Mouse (Mus musculus): ENCODE results near the gene Plgrkt. TPM values are rescaled to one million over a fixed set of nuclear protein-coding genes. Genes with fewer than 3 reads are reported as not detected.
"Not testable (repeated sequence)": the region's sequence is repeated elsewhere in the genome, so short reads cannot be mapped to it uniquely, and the experiment has no call there.

Plgrkt gene
- 182 and 201 TPM in 2 replicates for polyA plus RNA-seq (2015; fragmentation: Nextera tagmentation; extraction: Ambion mirVana)

DNA sequence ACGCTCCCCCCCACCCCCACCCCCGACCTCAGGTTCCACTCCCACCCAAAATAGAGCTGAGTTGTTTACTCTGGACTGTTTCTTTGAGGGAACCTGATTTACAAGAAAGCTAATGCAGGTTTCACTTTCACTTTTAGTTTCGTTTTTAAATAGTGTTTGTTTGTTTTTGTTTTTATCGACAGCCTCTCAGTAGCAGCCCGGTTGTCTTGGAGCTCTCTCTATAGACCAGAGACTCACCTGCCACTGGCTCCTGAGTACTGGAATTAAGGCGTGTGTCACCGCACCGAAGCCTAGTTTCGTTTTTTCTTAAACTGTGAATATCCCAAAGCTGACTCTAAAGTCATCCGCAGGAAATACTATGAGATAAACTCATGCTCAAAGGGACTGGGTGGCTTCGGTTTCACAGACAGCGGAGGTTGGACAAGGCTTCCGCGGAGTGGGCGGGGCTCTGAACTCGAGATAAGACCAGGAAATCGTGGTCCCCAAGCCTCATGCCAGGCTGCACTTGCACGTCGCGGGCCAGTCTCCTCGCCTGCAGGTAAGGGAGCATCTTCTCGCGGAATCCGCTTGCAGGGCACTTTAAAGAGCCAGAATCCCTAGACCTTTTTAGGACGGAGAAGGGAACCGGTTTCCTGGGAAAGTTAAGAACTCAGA lies at the start of gene Plgrkt, which contains the start of gene Cd274:
Plgrkt (minus strand) TSS at position 422 of the 654 bp plus-strand sequence.
Cd274 (plus strand) TSS at position 487 of the 654 bp plus-strand sequence.
- no peaks in the 10 kb centered on the region for H3K9me3 ChIP-seq
- peaks cover 3% of the 10 kb centered on the region; the same call in 1 of the 2 replicates for H3K4me1 ChIP-seq (replicated peaks)
- peak within 1 kb of the TSS; percentile 29; the same call in 1 of the 2 replicates for H3K27ac ChIP-seq
- H3K4me3 ChIP-seq (replicated peaks), result peak within 1 kb of the TSS; percentile 49
- peak within 1 kb of the TSS; percentile 84 for H3K4me2 ChIP-seq (replicated peaks)
- 2% methylated on average over 26 of the region's 26 CpGs for WGBS
- peak; percentile 90 for ATAC-seq
- H3K36me3 ChIP-seq, result no peaks in the 10 kb centered on the region
- peak within 1 kb of the TSS; percentile 29 for H3K9ac ChIP-seq
- H3K27me3 ChIP-seq (replicated peaks), result no peaks in the 10 kb centered on the region

- Histone ChIP-seq H3K27me3 (replicated peaks) (no peaks in the 10 kb centered on the region), H3K9ac (no peak overlapping the region), H3K4me1 (replicated peaks) (no peaks in the 10 kb centered on the region; the same call in 1 of the 2 replicates), H3K36me3 (no peaks in the 10 kb centered on the region), H3K4me2 (replicated peaks) (no peak overlapping the region), H3K27ac (no peak overlapping the region), H3K9me3 (no peaks in the 10 kb centered on the region), H3K4me3 (replicated peaks) (no peak overlapping the region)
- 51% methylated on average over 3 of the region's 3 CpGs for WGBS
- ATAC-seq, result peak; percentile 80
Measured at GRCm38 (mm10) chr19:29416393-29416902, 49.3 kb upstream of the Plgrkt start.

DNA sequence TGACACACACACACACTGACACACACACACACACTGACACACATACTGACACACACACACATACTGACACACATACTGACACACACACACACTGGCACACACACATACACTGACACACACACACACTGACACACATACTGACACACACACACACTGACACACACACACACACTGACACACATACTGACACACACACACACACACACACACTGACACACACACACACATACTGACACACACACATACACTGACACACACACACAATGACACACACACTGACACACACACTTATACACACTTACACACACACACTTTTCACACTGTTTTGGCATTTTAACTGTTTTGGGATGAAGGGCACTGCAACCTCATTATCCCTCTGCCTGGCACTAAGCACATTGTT lies 47.7 kb upstream of the Plgrkt start:
- ATAC-seq; H3K27me3 ChIP-seq (replicated peaks); H3K27ac ChIP-seq; H3K4me1 ChIP-seq (replicated peaks); H3K4me2 ChIP-seq (replicated peaks); H3K9me3 ChIP-seq; H3K9ac ChIP-seq; H3K36me3 ChIP-seq; H3K4me3 ChIP-seq (replicated peaks): not testable (repeated sequence)

GRCm38 (mm10) chr19:29414513-29414912 lies 47.3 kb upstream of the Plgrkt start:
- Histone ChIP-seq H3K36me3 (no peaks in the 10 kb centered on the region), H3K4me1 (replicated peaks) (no peaks in the 10 kb centered on the region; the same call in 1 of the 2 replicates), H3K4me2 (replicated peaks) (no peak overlapping the region), H3K4me3 (replicated peaks) (no peak overlapping the region), H3K9me3 (no peaks in the 10 kb centered on the region), H3K9ac (no peak overlapping the region), H3K27me3 (replicated peaks) (no peaks in the 10 kb centered on the region), H3K27ac (no peak overlapping the region)
- no peak for ATAC-seq
- WGBS, result 87% methylated on average over 3 of the region's 3 CpGs

GRCm38 (mm10) chr19:29412476-29413420 lies 45.6 kb upstream of the Plgrkt start:
- H3K4me3 ChIP-seq (replicated peaks), result no peak overlapping the region
- H3K4me1 ChIP-seq (replicated peaks), result no peaks in the 10 kb centered on the region; the same call in 1 of the 2 replicates
- H3K4me2 ChIP-seq (replicated peaks), result no peak overlapping the region
- H3K27me3 ChIP-seq (replicated peaks), result no peaks in the 10 kb centered on the region
- H3K9me3 ChIP-seq, result no peaks in the 10 kb centered on the region
- H3K27ac ChIP-seq, result 0 out of 2 replicates have a peak overlapping the region, but pooled peaks have one; percentile 51
- H3K36me3 ChIP-seq, result no peaks in the 10 kb centered on the region
- ATAC-seq, result peak; percentile 71
- no peak overlapping the region for H3K9ac ChIP-seq
- WGBS, result 57% methylated on average over 6 of the region's 6 CpGs

- no peak for ATAC-seq
- Histone ChIP-seq H3K4me3 (replicated peaks) (no peak within 1 kb of the TSS), H3K27ac (no peak within 1 kb of the TSS), H3K4me2 (replicated peaks) (no peak within 1 kb of the TSS), H3K9ac (no peak within 1 kb of the TSS), H3K27me3 (replicated peaks) (no peaks in the 10 kb centered on the region), H3K9me3 (no peaks in the 10 kb centered on the region), H3K36me3 (no peaks in the 10 kb centered on the region), H3K4me1 (replicated peaks) (no peaks in the 10 kb centered on the region; the same call in 1 of the 2 replicates)
- 90% methylated on average over 4 of the region's 4 CpGs for WGBS
Measured at GRCm38 (mm10) chr19:29410619-29411018, 43.4 kb upstream of the Plgrkt start, which contains the start of gene Pdcd1lg2. Gene Pdcd1lg2, plus strand, starts transcription at chr19:29410919.

DNA sequence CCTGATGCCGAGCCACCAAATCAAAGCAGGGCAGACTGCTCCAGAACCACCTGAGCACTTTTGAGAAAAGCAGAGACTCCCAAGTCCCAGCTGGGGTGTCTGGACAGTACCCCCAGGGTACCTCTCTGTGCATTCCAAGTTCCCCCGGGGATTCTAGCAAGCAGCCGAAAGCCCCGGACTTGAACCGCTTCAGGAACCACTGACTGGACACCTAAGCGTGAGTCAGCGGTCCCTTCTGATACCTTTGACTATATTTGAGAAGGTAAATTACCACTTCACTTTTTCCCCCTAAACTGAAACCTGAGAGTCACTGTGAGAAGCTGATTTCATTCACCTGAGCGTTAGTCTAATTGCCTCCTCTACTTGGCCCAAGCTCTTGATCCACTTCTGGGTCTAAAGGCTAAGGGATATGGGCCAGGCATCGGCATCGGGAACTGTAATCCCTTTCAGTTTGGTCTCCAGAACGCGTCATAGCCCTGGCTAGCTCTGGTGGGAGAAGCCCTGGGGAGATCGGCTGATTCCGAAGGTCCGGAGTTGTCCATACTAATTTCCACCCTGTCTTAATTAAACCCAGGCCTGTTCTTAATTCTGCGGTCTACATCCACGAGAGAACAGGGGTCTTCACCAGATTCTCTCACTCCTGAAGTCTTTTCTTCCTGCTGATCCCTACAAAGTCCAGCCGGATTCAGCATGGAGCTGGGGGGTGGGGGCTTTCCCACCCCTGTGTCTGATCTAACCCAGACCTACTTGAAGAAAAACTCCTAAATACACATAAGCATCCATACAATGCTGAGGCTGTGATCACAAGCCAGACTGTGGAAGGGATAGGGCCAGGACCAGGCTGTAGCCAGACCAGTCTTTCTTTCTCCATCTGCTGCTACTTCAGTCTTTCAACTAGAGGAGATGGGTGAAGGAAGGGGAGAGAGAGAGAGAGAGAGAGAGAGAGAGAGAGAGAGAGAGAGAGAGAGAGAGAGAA lies 39.1 kb upstream of the Plgrkt start:
- 86% methylated on average over 18 of the region's 18 CpGs for WGBS
- Histone ChIP-seq H3K36me3 (no peaks in the 10 kb centered on the region), H3K9ac (no peak overlapping the region)

GRCm38 (mm10) chr19:29405388-29405787 lies 38.2 kb upstream of the Plgrkt start:
- Histone ChIP-seq H3K4me1 (replicated peaks) (no peaks in the 10 kb centered on the region), H3K4me3 (replicated peaks) (no peak overlapping the region), H3K27me3 (replicated peaks) (no peaks in the 10 kb centered on the region), H3K4me2 (replicated peaks) (no peak overlapping the region), H3K27ac (no peak overlapping the region), H3K9ac (no peak overlapping the region), H3K36me3 (no peaks in the 10 kb centered on the region), H3K9me3 (no peaks in the 10 kb centered on the region)
- no peak for ATAC-seq
- WGBS, result 73% methylated on average over 2 of the region's 2 CpGs

More for the DNA sequence above, 39.1 kb upstream of the Plgrkt start:
- ATAC-seq, result no peak
- Histone ChIP-seq H3K27ac (no peak overlapping the region), H3K4me3 (replicated peaks) (no peak overlapping the region), H3K4me1 (replicated peaks) (no peaks in the 10 kb centered on the region), H3K27me3 (replicated peaks) (no peaks in the 10 kb centered on the region), H3K9me3 (no peaks in the 10 kb centered on the region), H3K4me2 (replicated peaks) (no peak overlapping the region)

GRCm38 (mm10) chr19:29403251-29403650 lies 36.1 kb upstream of the Plgrkt start:
- Histone ChIP-seq H3K4me3 (replicated peaks) (no peak overlapping the region), H3K36me3 (no peaks in the 10 kb centered on the region), H3K9ac (no peak overlapping the region), H3K9me3 (no peaks in the 10 kb centered on the region), H3K4me2 (replicated peaks) (no peak overlapping the region), H3K27ac (no peak overlapping the region), H3K27me3 (replicated peaks) (no peaks in the 10 kb centered on the region), H3K4me1 (replicated peaks) (no peaks in the 10 kb centered on the region)
- 72% methylated on average over 4 of the region's 4 CpGs for WGBS
- no peak for ATAC-seq

GRCm38 (mm10) chr19:29402621-29403020 lies 35.4 kb upstream of the Plgrkt start:
- Histone ChIP-seq H3K9me3 (no peaks in the 10 kb centered on the region), H3K9ac (no peak overlapping the region), H3K4me3 (replicated peaks) (no peak overlapping the region), H3K27me3 (replicated peaks) (no peaks in the 10 kb centered on the region), H3K4me2 (replicated peaks) (no peak overlapping the region), H3K4me1 (replicated peaks) (no peaks in the 10 kb centered on the region), H3K27ac (no peak overlapping the region), H3K36me3 (no peaks in the 10 kb centered on the region)
- 92% methylated on average over 4 of the region's 4 CpGs for whole genome bisulfite sequencing
- no peak for ATAC-seq

DNA sequence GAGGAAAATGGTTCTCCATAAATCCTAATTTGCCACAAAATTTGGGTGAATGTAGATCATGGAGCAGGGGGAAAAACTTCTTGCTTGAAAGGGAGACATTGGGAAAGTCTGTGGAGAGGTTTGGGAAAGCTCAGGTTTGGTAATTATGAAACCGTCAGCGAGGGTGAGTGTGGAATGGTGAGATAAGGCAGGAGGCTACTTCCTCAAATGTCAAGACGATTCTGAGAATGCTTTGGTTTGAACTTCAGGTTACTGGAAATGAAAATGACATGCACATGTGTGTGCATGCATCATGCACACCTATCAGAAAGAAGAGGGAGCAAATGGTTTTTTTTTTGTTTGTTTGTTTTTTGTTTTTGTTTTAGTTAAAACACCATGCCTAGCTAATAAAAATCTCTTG lies 33.3 kb upstream of the Plgrkt start:
- no peaks in the 10 kb centered on the region for H3K4me1 ChIP-seq (replicated peaks)
- H3K36me3 ChIP-seq, result no peaks in the 10 kb centered on the region
- no peak overlapping the region for H3K4me3 ChIP-seq (replicated peaks)
- no peaks in the 10 kb centered on the region for H3K27me3 ChIP-seq (replicated peaks)
- no peak for ATAC-seq
- H3K27ac ChIP-seq, result no peak overlapping the region
- H3K4me2 ChIP-seq (replicated peaks), result no peak overlapping the region
- 79% methylated on average over 3 of the region's 3 CpGs for WGBS
- no peak overlapping the region for H3K9ac ChIP-seq
- no peaks in the 10 kb centered on the region for H3K9me3 ChIP-seq

All from intestine, embryonic 15.5 days (tissue).